Mouse (Mus musculus) small intestine, adult 2 months (tissue): Measurements from ENCODE around the gene Slc25a30. TPM values are rescaled to one million over a fixed set of nuclear protein-coding genes. Genes with fewer than 3 reads are reported as not detected.

Source experiments
- H3K27ac ChIP-seq: fragments of 200-500 bp; 2 replicates; pipeline ENCODE4 v1.5.1; 2012; ENCODE audit warnings: low read depth, low read length, control low read depth, inconsistent platforms; ENCODE audit not compliant: insufficient read depth
- H3K27me3 ChIP-seq: fragments of 200-500 bp; 2 replicates; pipeline ENCODE4 v1.6.1; 2012; ENCODE audit warnings: mild to moderate bottlenecking, moderate library complexity, low read length, inconsistent platforms; ENCODE audit not compliant: control insufficient read depth, insufficient read depth
- H3K36me3 ChIP-seq: fragments of 200-500 bp; 2 replicates; pipeline ENCODE4 v1.6.1; 2012; ENCODE audit warnings: mild to moderate bottlenecking, low read length, control low read depth, inconsistent platforms; ENCODE audit not compliant: control insufficient read depth, insufficient read depth
- H3K4me1 ChIP-seq: fragments of 200-500 bp; 2 replicates; pipeline ENCODE4 v1.6.1; 2012; ENCODE audit warnings: low read length, inconsistent platforms, mixed read lengths; ENCODE audit not compliant: control insufficient read depth, insufficient read depth, insufficient read length
- H3K4me3 ChIP-seq: fragments of 200-500 bp; 2 replicates; pipeline ENCODE4 v1.5.1; 2012; ENCODE audit warnings: low read depth, mild to moderate bottlenecking, control low read depth, inconsistent platforms, low read length, moderate library complexity
- CTCF ChIP-seq: fragments of 200-500 bp; IDR thresholded peaks from 2 replicates; pipeline ENCODE4 v1.5.1; 2012; ENCODE audit warnings: low read depth, mild to moderate bottlenecking, control low read depth, inconsistent platforms, low read length, moderate library complexity, mixed read lengths; ENCODE audit not compliant: insufficient replicate concordance, insufficient read length; ENCODE audit errors: extremely low read depth
- POLR2A ChIP-seq: fragments of 200-500 bp; IDR thresholded peaks from 2 replicates; pipeline ENCODE4 v1.6.1; 2012; ENCODE audit warnings: low read depth, mild to moderate bottlenecking, control low read depth, inconsistent platforms, low read length, moderate library complexity
- WGBS: fragments of 180-500 bp; shearing (Covaris S2); methylation state at CpG from one replicate; pipeline ENCODE4 v1.1.7; 2018; 5-methylcytosine and 5-hydroxymethylcytosine counted together
- polyA plus RNA-seq: library from polyadenylated mRNA; depleted of rRNA; stranded (reverse); fragments of >200 nt; gene quantifications from 2 replicates; pipeline ENCODE4 v1.2.3, GENCODE M21; 2012

Slc25a30 gene
- polyA plus RNA-seq, 1 experiment, result 1.2 TPM

DNA sequence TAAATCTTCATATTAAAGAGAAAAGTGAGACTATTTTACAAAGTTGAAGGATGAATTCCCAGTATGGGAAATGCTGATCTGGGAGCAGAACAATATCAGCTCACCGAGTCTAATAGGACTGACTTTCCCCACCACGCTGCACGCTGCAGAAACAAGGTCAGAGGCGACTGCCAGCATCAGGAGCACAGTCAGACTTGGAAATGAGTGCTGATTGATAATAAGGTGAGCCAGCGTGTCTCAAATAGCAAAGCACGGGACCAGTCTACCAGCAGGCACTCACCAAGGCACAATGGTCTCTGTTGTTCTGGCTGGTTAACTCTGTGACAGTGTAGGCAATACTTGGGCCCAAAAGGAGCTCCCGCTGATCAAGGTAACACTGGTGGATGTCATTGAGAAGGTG is 54.2 kb downstream of the Slc25a30 start:
- Histone ChIP-seq H3K4me3 (no peak overlapping the region), H3K27ac (no peak overlapping the region), H3K4me1 (no peaks in the 10 kb centered on the region), H3K36me3 (peaks cover 70% of the 10 kb centered on the region), H3K27me3 (no peaks in the 10 kb centered on the region)
- 95% methylated on average over 7 of the region's 7 CpGs for WGBS
- TF ChIP-seq POLR2A (no peak), CTCF (no peak)

DNA sequence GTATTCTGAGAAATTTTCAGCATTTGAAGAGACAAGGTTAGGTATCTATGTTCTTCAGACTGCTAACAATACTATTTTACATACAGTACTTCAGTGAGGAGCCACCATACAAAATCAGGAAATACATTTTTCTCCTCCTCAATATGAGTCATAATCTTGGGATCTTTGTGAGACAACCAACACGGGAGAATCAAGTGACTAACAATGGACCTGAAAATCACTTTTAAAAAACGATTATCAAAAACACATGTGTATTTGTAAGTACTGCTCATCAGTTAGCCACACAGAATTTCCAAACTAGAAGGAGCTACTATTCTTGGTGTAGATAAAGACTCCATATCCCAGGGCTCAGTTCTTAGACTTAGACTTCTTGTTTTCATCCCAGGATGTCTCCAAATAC is 55.5 kb downstream of the Slc25a30 start:
- H3K27me3 ChIP-seq, result no peaks in the 10 kb centered on the region
- 68% methylated on average over 2 of the region's 2 CpGs for WGBS
- no peaks in the 10 kb centered on the region for H3K4me1 ChIP-seq
- TF ChIP-seq POLR2A, result no peak
- no peak for TF ChIP-seq CTCF
- H3K36me3 ChIP-seq, result peaks cover 70% of the 10 kb centered on the region
- no peak overlapping the region for H3K27ac ChIP-seq
- H3K4me3 ChIP-seq, result no peak overlapping the region

DNA sequence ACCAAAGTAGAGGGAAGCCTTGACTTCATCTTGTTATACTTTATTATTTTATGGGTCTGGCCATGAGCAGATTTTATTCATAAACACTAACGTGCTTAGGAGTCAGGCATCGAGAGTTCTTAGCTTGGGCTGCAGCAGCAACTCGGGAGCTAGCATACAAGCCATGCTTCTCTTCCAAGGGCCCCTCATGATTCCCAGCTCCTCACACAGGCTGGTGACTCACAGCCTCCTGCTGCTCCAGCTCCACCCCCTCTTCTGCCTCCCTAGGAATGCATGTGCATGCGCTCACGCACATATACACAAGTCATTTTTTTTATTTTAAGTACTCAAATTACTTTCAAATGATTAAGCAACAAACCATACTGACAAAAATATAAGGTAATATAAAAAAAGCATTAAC is 58.7 kb downstream of the Slc25a30 start:
- WGBS, result 90% methylated on average over 5 of the region's 5 CpGs
- Histone ChIP-seq H3K27me3 (no peaks in the 10 kb centered on the region), H3K36me3 (peaks cover 67% of the 10 kb centered on the region), H3K4me1 (no peaks in the 10 kb centered on the region), H3K4me3 (no peak overlapping the region), H3K27ac (no peak overlapping the region)
- TF ChIP-seq CTCF (no peak), POLR2A (no peak)

DNA sequence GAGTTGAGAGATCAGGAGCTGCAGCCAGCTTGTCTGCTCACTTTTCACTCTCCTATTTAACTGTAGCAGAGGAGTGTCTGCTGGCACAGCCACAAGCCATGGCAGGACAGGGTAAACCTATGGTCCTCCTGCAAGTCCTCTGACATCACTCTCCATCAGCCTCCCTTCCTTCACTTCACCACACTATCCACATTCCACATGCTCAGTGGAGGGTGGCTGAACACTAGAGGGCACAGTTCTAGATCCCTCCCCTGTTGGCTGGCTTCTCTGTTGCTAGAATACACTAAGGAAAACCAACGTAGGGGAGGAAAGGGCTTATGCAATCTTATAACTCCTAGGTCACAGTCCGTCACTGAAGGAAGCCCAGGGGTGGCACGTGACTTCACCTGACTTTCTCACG is 59.8 kb downstream of the Slc25a30 start:
- Histone ChIP-seq H3K4me1 (no peaks in the 10 kb centered on the region), H3K36me3 (peaks cover 64% of the 10 kb centered on the region), H3K27ac (no peak overlapping the region), H3K27me3 (no peaks in the 10 kb centered on the region), H3K4me3 (no peak overlapping the region)
- TF ChIP-seq CTCF (no peak), POLR2A (no peak)
- 60% methylated on average over 4 of the region's 4 CpGs for WGBS

DNA sequence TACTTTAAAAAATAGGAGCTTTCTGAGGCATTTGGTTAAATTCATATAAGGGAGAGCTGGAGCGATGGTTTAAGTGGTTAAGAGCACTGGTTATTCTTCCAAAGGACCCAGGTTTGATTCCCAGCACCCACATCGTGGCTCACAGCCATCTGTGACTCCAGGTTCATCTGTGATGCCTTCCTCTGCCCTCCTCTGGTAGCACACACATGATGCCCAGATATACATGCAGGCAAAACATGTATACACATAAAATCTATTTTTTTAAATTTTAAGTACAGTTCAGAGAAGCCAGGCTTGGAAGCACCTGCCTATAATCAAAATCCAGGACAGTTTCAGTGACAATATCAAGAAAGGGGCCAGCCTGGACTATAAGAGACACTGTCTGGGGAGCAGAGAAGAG is 64.0 kb downstream of the Slc25a30 start:
- Histone ChIP-seq H3K4me1 (no peaks in the 10 kb centered on the region), H3K27ac (no peak overlapping the region), H3K27me3 (no peaks in the 10 kb centered on the region), H3K4me3 (no peak overlapping the region), H3K36me3 (peaks cover 64% of the 10 kb centered on the region)
- 98% methylated on average over 2 of the region's 2 CpGs for WGBS
- TF ChIP-seq CTCF (no peak), POLR2A (no peak)

DNA sequence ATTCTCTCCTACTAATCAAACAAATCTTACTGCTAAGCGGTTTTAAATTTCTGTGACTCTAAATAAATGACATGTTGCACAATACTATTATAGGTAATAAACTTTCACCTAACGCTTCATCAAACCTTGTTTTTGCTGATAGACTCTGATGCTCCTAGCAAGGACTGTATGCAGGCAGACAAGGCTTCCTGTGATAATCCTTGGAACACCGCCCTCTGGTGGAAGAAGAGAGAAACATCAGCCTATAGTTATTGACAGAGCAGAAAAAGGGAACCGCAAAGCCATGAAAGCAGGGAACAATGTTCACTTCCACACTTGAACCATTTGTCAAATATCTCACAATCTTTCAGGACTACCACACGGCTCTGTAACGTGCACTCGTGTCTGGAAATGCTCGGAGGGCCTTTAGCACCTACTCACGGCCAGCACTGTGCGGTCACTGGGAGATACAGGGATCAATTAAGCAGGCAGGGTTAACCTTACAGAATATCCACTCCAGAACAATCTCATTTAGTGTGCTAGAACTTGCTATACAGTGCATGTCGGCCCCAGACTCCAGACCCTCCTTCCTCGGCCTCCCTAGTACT is 64.8 kb downstream of the Slc25a30 start:
- no peaks in the 10 kb centered on the region for H3K4me1 ChIP-seq
- no peak overlapping the region for H3K4me3 ChIP-seq
- no peaks in the 10 kb centered on the region for H3K27me3 ChIP-seq
- no peak overlapping the region for H3K27ac ChIP-seq
- TF ChIP-seq POLR2A (no peak), CTCF (peak; percentile 28; the same call in 1 of the 2 replicates)
- 59% methylated on average over 12 of the region's 12 CpGs for WGBS
- H3K36me3 ChIP-seq, result peaks cover 61% of the 10 kb centered on the region

DNA sequence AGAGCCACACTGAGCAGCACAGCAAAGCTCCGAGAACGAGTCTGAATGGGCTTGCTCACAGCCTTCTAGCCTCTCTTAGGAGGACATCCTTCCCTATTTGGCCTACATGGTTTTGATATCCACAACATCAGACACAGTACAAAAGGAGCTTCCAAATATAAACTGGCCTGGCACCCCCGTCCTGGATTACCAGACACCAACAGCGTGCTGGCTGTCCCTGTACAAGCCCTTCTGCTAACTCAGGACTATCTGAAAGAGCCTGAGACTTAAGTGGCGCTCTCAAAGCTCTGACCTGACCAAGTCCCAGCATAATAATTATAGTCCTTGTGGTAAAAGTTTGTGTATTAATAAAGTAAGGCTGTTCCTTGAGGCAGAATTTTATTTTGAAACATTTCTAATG is 66.7 kb downstream of the Slc25a30 start:
- H3K27ac ChIP-seq, result no peak overlapping the region
- no peaks in the 10 kb centered on the region for H3K27me3 ChIP-seq
- TF ChIP-seq POLR2A, result no peak
- TF ChIP-seq CTCF, result no peak
- no peak overlapping the region for H3K4me3 ChIP-seq
- H3K4me1 ChIP-seq, result no peaks in the 10 kb centered on the region
- peaks cover 65% of the 10 kb centered on the region for H3K36me3 ChIP-seq
- WGBS, result 96% methylated on average over 5 of the region's 5 CpGs

DNA sequence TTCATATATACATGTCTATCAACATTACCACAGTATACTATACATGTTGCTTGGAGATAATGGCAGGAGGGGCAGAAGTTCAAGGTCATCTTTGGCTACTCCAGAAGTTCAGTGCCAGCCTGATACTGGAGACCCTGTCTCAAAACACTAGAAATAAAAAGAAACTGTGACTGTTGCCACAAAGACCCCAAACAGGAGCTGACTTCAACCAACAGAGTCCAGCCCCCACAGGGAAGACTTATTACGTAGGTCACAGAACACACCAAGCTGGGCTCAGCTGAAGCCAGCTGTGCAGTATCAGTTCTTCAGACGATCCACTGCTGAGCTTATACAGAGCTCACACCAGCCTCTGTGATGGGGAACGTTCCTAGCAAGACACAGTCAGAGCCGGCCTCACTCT is 70.4 kb downstream of the Slc25a30 start:
- Histone ChIP-seq H3K36me3 (peaks cover 73% of the 10 kb centered on the region), H3K4me3 (no peak overlapping the region), H3K27ac (no peak overlapping the region), H3K27me3 (no peaks in the 10 kb centered on the region), H3K4me1 (no peaks in the 10 kb centered on the region)
- TF ChIP-seq POLR2A (no peak), CTCF (no peak)
- 91% methylated on average over 4 of the region's 4 CpGs for WGBS
